Mouse (Mus musculus): ENCODE data around the gene Flywch1.

DNA sequence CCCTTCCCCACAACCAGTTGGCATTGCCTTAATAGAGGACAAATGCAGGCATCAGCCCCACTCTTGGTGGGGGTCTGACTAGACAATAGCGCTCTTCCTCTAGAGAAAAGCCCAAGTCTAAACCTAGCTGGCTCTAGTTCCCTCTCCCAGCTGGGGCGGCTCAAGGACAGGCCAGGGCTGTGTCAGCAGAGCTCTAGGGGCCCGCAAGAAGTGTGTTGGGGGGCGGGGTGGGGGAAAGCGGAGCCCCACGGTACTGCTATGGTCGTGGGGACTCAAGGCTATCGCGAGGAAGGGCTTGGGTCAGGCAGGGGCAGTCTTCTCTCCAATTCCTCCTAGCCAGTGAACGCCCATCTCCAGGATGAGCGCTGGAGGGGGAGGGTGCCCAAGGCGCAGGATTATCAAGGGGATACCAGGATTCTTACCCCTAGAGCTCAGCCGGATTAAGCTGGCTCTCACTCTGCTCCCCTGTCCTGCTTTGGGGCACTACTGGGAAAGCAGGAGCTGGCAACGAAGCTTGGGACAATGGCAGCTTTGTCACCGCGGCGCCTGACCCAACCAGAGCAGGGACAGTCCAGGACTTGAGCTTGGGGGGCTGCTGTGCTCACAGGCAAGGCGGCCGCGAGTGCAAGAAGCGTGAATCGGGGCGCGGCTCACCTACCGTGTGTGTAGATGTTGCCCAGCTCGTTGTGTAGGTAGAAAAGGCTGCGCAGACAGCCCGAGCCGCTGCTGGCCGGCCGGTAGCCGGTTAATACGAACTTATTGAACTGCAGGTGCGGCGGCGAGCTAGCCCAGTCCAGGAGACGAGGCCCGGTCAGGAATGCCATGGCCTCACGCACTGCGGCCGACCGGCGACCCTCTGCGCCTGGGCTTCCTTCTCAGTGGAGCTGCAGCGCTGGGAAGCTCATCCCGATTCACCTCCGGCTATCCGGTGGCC lies 31.9 kb downstream of the Flywch1 start:
- no peak for TF ChIP-seq CTCF (IDR thresholded peaks at IDR 0.05; ENCODE audit: low read depth)
- no peak for TF ChIP-seq EP300 (IDR thresholded peaks at IDR 0.05; ENCODE audit: low read depth)

Measured in liver, embryonic 14.5 days (tissue).